Mouse (Mus musculus) MEL (cell line): ENCODE measurements around the gene Cnot6l.

Source experiments
- CHD1 ChIP-seq: IDR thresholded peaks from 2 replicates; pipeline ENCODE4 v1.6.1; 2012; ENCODE audit warnings: low read depth, mild to moderate bottlenecking, inconsistent platforms, low read length, improper control_type of control experiment
- CHD2 ChIP-seq: IDR thresholded peaks from 2 replicates; pipeline ENCODE4 v1.6.1; 2011; ENCODE audit warnings: low read length, improper control_type of control experiment
- EP300 ChIP-seq, 2 experiments: IDR thresholded peaks; 2 replicates each; pipeline ENCODE4 v1.6.1; 2011; ENCODE audit warnings: improper control_type of control experiment in 2 of 2, low read length in 2 of 2, low read depth in 1 of 2, mild to moderate bottlenecking in 1 of 2
- GABPA ChIP-seq: IDR thresholded peaks from 2 replicates; pipeline ENCODE4 v1.6.1; 2012; ENCODE audit warnings: low read depth, mild to moderate bottlenecking, inconsistent platforms, low read length, improper control_type of control experiment, moderate library complexity
- MAZ ChIP-seq: IDR thresholded peaks from 2 replicates; pipeline ENCODE4 v1.6.1; 2012; ENCODE audit warnings: low read depth, mild to moderate bottlenecking, inconsistent platforms, low read length, improper control_type of control experiment
- POLR2A ChIP-seq, 2 experiments: IDR thresholded peaks; 2 replicates each; pipeline ENCODE4 v1.6.1; 2011 to 2012; ENCODE audit warnings: low read length in 2 of 2, mild to moderate bottlenecking in 2 of 2, control low read depth in 1 of 2, improper control_type of control experiment in 1 of 2, low read depth in 1 of 2, moderate library complexity in 1 of 2; ENCODE audit not compliant: control insufficient read depth in 1 of 2, insufficient read depth in 1 of 2, poor library complexity in 1 of 2
- USF1 ChIP-seq: IDR thresholded peaks from 2 replicates; pipeline ENCODE4 v1.6.1; 2014; ENCODE audit warnings: low read depth, mild to moderate bottlenecking, inconsistent platforms, low read length, improper control_type of control experiment, moderate library complexity
- ZNF384 ChIP-seq: IDR thresholded peaks from 2 replicates; pipeline ENCODE4 v1.6.1; 2012; ENCODE audit warnings: low read depth, mild to moderate bottlenecking, inconsistent platforms, low read length, improper control_type of control experiment

- TF ChIP-seq GABPA (no peak), USF1 (no peak), EP300 (IDR thresholded peaks at IDR 0.05; ENCODE audit: low read depth in 1 of 2, low read length in 2 of 2) (no peak), MAZ (no peak; the same call in 1 of the 2 replicates), ZNF384 (no peak), CHD2 (no peak), CHD1 (no peak), POLR2A (IDR thresholded peaks at IDR 0.05; ENCODE audit: control insufficient read depth in 1 of 2, insufficient read depth in 1 of 2, low read depth in 1 of 2, low read length in 2 of 2, poor library complexity in 1 of 2) (0 out of 4 replicates have a peak, but pooled peaks of 1 of the 2 experiments have one; percentile 12)
Observed at GRCm38 (mm10) chr5:96161578-96162398, 2.2 kb downstream of the Cnot6l start.
